Mouse (Mus musculus): ENCODE data around the gene Erf. TPM values are rescaled to one million over a fixed set of nuclear protein-coding genes. Genes with fewer than 3 reads are reported as not detected.
A peak's percentile ranks its signal among the peaks of the same experiment; 100 is the strongest.

Erf gene
- 20.0 and 20.8 TPM in 2 replicates for polyA plus RNA-seq (2016; fragmentation: Nextera tagmentation; extraction: Ambion mirVana)

- Histone ChIP-seq H3K4me1 (peaks cover 44% of the 10 kb centered on the region), H3K4me3 (peak within 1 kb of the TSS; percentile 72), H3K27me3 (no peaks in the 10 kb centered on the region), H3K4me2 (replicated peaks) (peak within 1 kb of the TSS; percentile 97), H3K27ac (peak within 1 kb of the TSS; percentile 99), H3K9ac (peak within 1 kb of the TSS; percentile 81), H3K9me3 (no peaks in the 10 kb centered on the region), H3K36me3 (peaks cover 7% of the 10 kb centered on the region; the same call in 1 of the 2 replicates)
- 1% methylated on average over 76 of the region's 81 CpGs for WGBS
- peak; percentile 67 for ATAC-seq (ENCODE audit: insufficient number of reproducible peaks, insufficient read depth, low FRiP score, low TSS enrichment)
These were observed at the start of gene Erf for GRCm38 (mm10) chr7:25250141-25250972. TSS of gene Erf (minus strand) at chr7:25250761.

- Histone ChIP-seq H3K36me3 (peaks cover 34% of the 10 kb centered on the region), H3K9ac (peak within 1 kb of the TSS; percentile 84), H3K4me1 (peaks cover 14% of the 10 kb centered on the region), H3K4me2 (replicated peaks) (peak within 1 kb of the TSS; percentile 71), H3K9me3 (no peaks in the 10 kb centered on the region), H3K27ac (peak within 1 kb of the TSS; percentile 98), H3K4me3 (peak within 1 kb of the TSS; percentile 87), H3K27me3 (no peaks in the 10 kb centered on the region)
- WGBS: under 1% methylated on average over 51 of the region's 52 CpGs
- peak; percentile 90 for ATAC-seq (ENCODE audit: insufficient number of reproducible peaks, insufficient read depth, low FRiP score, low TSS enrichment)
These were observed 47.1 kb upstream of the Erf start, which contains the start of gene Pafah1b3 for GRCm38 (mm10) chr7:25297454-25298325. TSS of gene Pafah1b3 (minus strand) at chr7:25297986.

- 1% methylated on average over 21 of the region's 21 CpGs for WGBS
- Histone ChIP-seq H3K4me1 (peaks cover 14% of the 10 kb centered on the region), H3K9ac (peak overlapping the region; percentile 84), H3K27ac (peak overlapping the region; percentile 98), H3K4me2 (replicated peaks) (peak overlapping the region; percentile 71), H3K27me3 (no peaks in the 10 kb centered on the region), H3K4me3 (peak overlapping the region; percentile 87), H3K9me3 (no peaks in the 10 kb centered on the region), H3K36me3 (peaks cover 41% of the 10 kb centered on the region)
- ATAC-seq (ENCODE audit: insufficient number of reproducible peaks, insufficient read depth, low FRiP score, low TSS enrichment): no peak; the same call in none of the 2 replicates
These were observed 46.4 kb upstream of the Erf start for GRCm38 (mm10) chr7:25296945-25297453.

- ATAC-seq (ENCODE audit: insufficient number of reproducible peaks, insufficient read depth, low FRiP score, low TSS enrichment): no peak
- no peak overlapping the region for H3K27ac ChIP-seq
- H3K9ac ChIP-seq: no peak overlapping the region
- H3K9me3 ChIP-seq: no peaks in the 10 kb centered on the region
- H3K4me2 ChIP-seq (replicated peaks): no peak overlapping the region
- peaks cover 22% of the 10 kb centered on the region for H3K4me1 ChIP-seq
- peaks cover 60% of the 10 kb centered on the region for H3K36me3 ChIP-seq
- H3K4me3 ChIP-seq: no peak overlapping the region
- WGBS: 87% methylated on average over 12 of the region's 12 CpGs
- H3K27me3 ChIP-seq: no peaks in the 10 kb centered on the region
These were observed 44.6 kb upstream of the Erf start for GRCm38 (mm10) chr7:25294960-25295722.

- H3K27me3 ChIP-seq: no peaks in the 10 kb centered on the region
- no peak overlapping the region for H3K4me2 ChIP-seq (replicated peaks)
- peaks cover 22% of the 10 kb centered on the region for H3K4me1 ChIP-seq
- ATAC-seq (ENCODE audit: insufficient number of reproducible peaks, insufficient read depth, low FRiP score, low TSS enrichment): no peak
- 0 out of 2 replicates have a peak overlapping the region, but pooled peaks have one; percentile 17 for H3K27ac ChIP-seq
- peaks cover 66% of the 10 kb centered on the region for H3K36me3 ChIP-seq
- H3K9ac ChIP-seq: no peak overlapping the region
- H3K9me3 ChIP-seq: no peaks in the 10 kb centered on the region
- 78% methylated on average over 4 of the region's 4 CpGs for WGBS
- no peak overlapping the region for H3K4me3 ChIP-seq
These were observed 43.9 kb upstream of the Erf start for GRCm38 (mm10) chr7:25294495-25294894.

GRCm38 (mm10) chr7:25293191-25293739 is 42.7 kb upstream of the Erf start:
- Histone ChIP-seq H3K27ac (0 out of 2 replicates have a peak overlapping the region, but pooled peaks have one; percentile 13), H3K4me2 (replicated peaks) (no peak overlapping the region), H3K27me3 (no peaks in the 10 kb centered on the region), H3K36me3 (peaks cover 78% of the 10 kb centered on the region), H3K4me1 (peaks cover 19% of the 10 kb centered on the region), H3K4me3 (no peak overlapping the region), H3K9ac (no peak overlapping the region), H3K9me3 (no peaks in the 10 kb centered on the region; the same call in 1 of the 2 replicates)
- 79% methylated on average over 10 of the region's 10 CpGs for WGBS
- no peak for ATAC-seq (ENCODE audit: insufficient number of reproducible peaks, insufficient read depth, low FRiP score, low TSS enrichment)

- no peaks in the 10 kb centered on the region for H3K27me3 ChIP-seq
- no peak overlapping the region for H3K4me3 ChIP-seq
- peaks cover 90% of the 10 kb centered on the region for H3K36me3 ChIP-seq
- 75% methylated on average over 7 of the region's 7 CpGs for WGBS
- peaks cover 16% of the 10 kb centered on the region for H3K4me1 ChIP-seq
- H3K9ac ChIP-seq: no peak overlapping the region
- no peaks in the 10 kb centered on the region; the same call in 1 of the 2 replicates for H3K9me3 ChIP-seq
- H3K4me2 ChIP-seq (replicated peaks): no peak overlapping the region
- no peak for ATAC-seq (ENCODE audit: insufficient number of reproducible peaks, insufficient read depth, low FRiP score, low TSS enrichment)
- H3K27ac ChIP-seq: peak overlapping the region; percentile 46; the same call in 1 of the 2 replicates
These were observed 41.5 kb upstream of the Erf start for GRCm38 (mm10) chr7:25292107-25292506.

GRCm38 (mm10) chr7:25290911-25291310 is 40.4 kb upstream of the Erf start:
- no peak for ATAC-seq (ENCODE audit: insufficient number of reproducible peaks, insufficient read depth, low FRiP score, low TSS enrichment)
- 93% methylated on average over 2 of the region's 2 CpGs for WGBS
- Histone ChIP-seq H3K4me2 (replicated peaks) (no peak overlapping the region), H3K27ac (peak overlapping the region; percentile 42; the same call in 1 of the 2 replicates), H3K36me3 (peaks cover 99% of the 10 kb centered on the region), H3K9me3 (no peaks in the 10 kb centered on the region; the same call in 1 of the 2 replicates), H3K27me3 (no peaks in the 10 kb centered on the region), H3K4me1 (peaks cover 9% of the 10 kb centered on the region), H3K9ac (no peak overlapping the region), H3K4me3 (no peak overlapping the region)

- no peaks in the 10 kb centered on the region; the same call in 1 of the 2 replicates for H3K9me3 ChIP-seq
- H3K27me3 ChIP-seq: no peaks in the 10 kb centered on the region
- H3K9ac ChIP-seq: no peak overlapping the region
- 100% methylated on average over 1 of the region's 1 CpGs for WGBS
- no peak overlapping the region for H3K4me3 ChIP-seq
- peaks cover 99% of the 10 kb centered on the region for H3K36me3 ChIP-seq
- ATAC-seq (ENCODE audit: insufficient number of reproducible peaks, insufficient read depth, low FRiP score, low TSS enrichment): no peak
- no peak overlapping the region for H3K4me2 ChIP-seq (replicated peaks)
- no peak overlapping the region for H3K27ac ChIP-seq
- peaks cover 8% of the 10 kb centered on the region; the same call in 1 of the 2 replicates for H3K4me1 ChIP-seq
These were observed 39.9 kb upstream of the Erf start for GRCm38 (mm10) chr7:25290463-25290862.

GRCm38 (mm10) chr7:25289925-25290324 is 39.4 kb upstream of the Erf start:
- H3K4me2 ChIP-seq (replicated peaks): no peak overlapping the region
- ATAC-seq (ENCODE audit: insufficient number of reproducible peaks, insufficient read depth, low FRiP score, low TSS enrichment): no peak
- no peaks in the 10 kb centered on the region; the same call in 1 of the 2 replicates for H3K9me3 ChIP-seq
- no peak overlapping the region for H3K27ac ChIP-seq
- peaks cover 11% of the 10 kb centered on the region for H3K4me1 ChIP-seq
- WGBS: 92% methylated on average over 3 of the region's 3 CpGs
- no peak overlapping the region for H3K9ac ChIP-seq
- H3K27me3 ChIP-seq: no peaks in the 10 kb centered on the region
- H3K4me3 ChIP-seq: no peak overlapping the region
- peaks cover 99% of the 10 kb centered on the region for H3K36me3 ChIP-seq
